Mouse (Mus musculus): ENCODE data around the gene Iqcf6. TPM values are rescaled to one million over a fixed set of nuclear protein-coding genes. Genes with fewer than 3 reads are reported as not detected.
A peak's percentile ranks its signal among the peaks of the same experiment; 100 is the strongest.
"Not testable (repeated sequence)": the region's sequence is repeated elsewhere in the genome, so short reads cannot be mapped to it uniquely, and the experiment has no call there.

Iqcf6 gene
- total and polyA plus RNA-seq, 2 experiments from 2014 or later: not detected

GRCm38 (mm10) chr9:106600546-106600945 lies 25.8 kb upstream of the Iqcf6 start:
- Histone ChIP-seq H3K4me2 (ENCODE audit: low read depth, low read length) (no peak overlapping the region), H3K9me3 (ENCODE audit: low read length) (no peaks in the 10 kb centered on the region), H3K9ac (replicated peaks; ENCODE audit: low read length) (no peak overlapping the region), H3K36me3 (ENCODE audit: insufficient read depth, low read length) (no peaks in the 10 kb centered on the region), H3K4me1 (ENCODE audit: insufficient read depth, low read length) (no peaks in the 10 kb centered on the region), H3K27ac (no peak overlapping the region), H3K4me3 (ENCODE audit: low read length) (no peak overlapping the region), H3K27me3 (ENCODE audit: insufficient read depth, low read length) (no peaks in the 10 kb centered on the region)
- peak; percentile 82 for TF ChIP-seq CTCF (IDR thresholded peaks at IDR 0.05; ENCODE audit: low read depth)
- ATAC-seq: no peak
- peak; percentile 87 for DNase-seq (ENCODE audit: low spot score)
- WGBS: 22% methylated on average over 8 of the region's 8 CpGs

GRCm38 (mm10) chr9:106610727-106611126 lies 15.7 kb upstream of the Iqcf6 start:
- no peak for TF ChIP-seq CTCF (IDR thresholded peaks at IDR 0.05; ENCODE audit: low read depth)
- Histone ChIP-seq H3K9me3 (ENCODE audit: low read length) (no peaks in the 10 kb centered on the region), H3K36me3 (ENCODE audit: insufficient read depth, low read length) (no peaks in the 10 kb centered on the region), H3K9ac (replicated peaks; ENCODE audit: low read length) (no peak overlapping the region), H3K27me3 (ENCODE audit: insufficient read depth, low read length) (no peaks in the 10 kb centered on the region), H3K27ac (no peak overlapping the region), H3K4me3 (ENCODE audit: low read length) (no peak overlapping the region), H3K4me2 (ENCODE audit: low read depth, low read length) (no peak overlapping the region), H3K4me1 (ENCODE audit: insufficient read depth, low read length) (no peaks in the 10 kb centered on the region)
- WGBS: 73% methylated on average over 4 of the region's 4 CpGs
- no peak for ATAC-seq
- no peak for DNase-seq (ENCODE audit: low spot score)

- Histone ChIP-seq H3K27ac (no peak overlapping the region), H3K4me1 (ENCODE audit: insufficient read depth, low read length) (no peaks in the 10 kb centered on the region), H3K27me3 (ENCODE audit: insufficient read depth, low read length) (no peaks in the 10 kb centered on the region), H3K9ac (replicated peaks; ENCODE audit: low read length) (no peak overlapping the region), H3K4me3 (ENCODE audit: low read length) (no peak overlapping the region), H3K36me3 (ENCODE audit: insufficient read depth, low read length) (no peaks in the 10 kb centered on the region), H3K9me3 (ENCODE audit: low read length) (no peaks in the 10 kb centered on the region), H3K4me2 (ENCODE audit: low read depth, low read length) (no peak overlapping the region)
- no peak for TF ChIP-seq CTCF (IDR thresholded peaks at IDR 0.05; ENCODE audit: low read depth)
- DNase-seq (ENCODE audit: low spot score) (no peak), ATAC-seq (no peak)
- 66% methylated on average over 2 of the region's 2 CpGs for WGBS
Observed at GRCm38 (mm10) chr9:106613951-106614350, 12.4 kb upstream of the Iqcf6 start.

- Histone ChIP-seq H3K9me3 (ENCODE audit: low read length) (no peaks in the 10 kb centered on the region), H3K4me3 (ENCODE audit: low read length) (no peak overlapping the region), H3K4me1 (ENCODE audit: insufficient read depth, low read length) (no peaks in the 10 kb centered on the region), H3K4me2 (ENCODE audit: low read depth, low read length) (no peak overlapping the region), H3K9ac (replicated peaks; ENCODE audit: low read length) (no peak overlapping the region), H3K27me3 (ENCODE audit: insufficient read depth, low read length) (no peaks in the 10 kb centered on the region), H3K36me3 (ENCODE audit: insufficient read depth, low read length) (no peaks in the 10 kb centered on the region), H3K27ac (no peak overlapping the region)
- TF ChIP-seq CTCF (IDR thresholded peaks at IDR 0.05; ENCODE audit: low read depth): no peak
- WGBS: 43% methylated on average over 3 of the region's 3 CpGs
- no peak for ATAC-seq
- DNase-seq (ENCODE audit: low spot score): peak; percentile 45
Observed at GRCm38 (mm10) chr9:106614616-106615015, 11.8 kb upstream of the Iqcf6 start.

- no peak overlapping the region for H3K9ac ChIP-seq (replicated peaks; ENCODE audit: low read length)
- H3K4me3 ChIP-seq (ENCODE audit: low read length): no peak overlapping the region
- H3K4me2 ChIP-seq (ENCODE audit: low read depth, low read length): no peak overlapping the region
- H3K4me1 ChIP-seq (ENCODE audit: insufficient read depth, low read length): no peaks in the 10 kb centered on the region
- ATAC-seq (no peak), DNase-seq (ENCODE audit: low spot score) (no peak)
- WGBS: 73% methylated on average over 9 of the region's 9 CpGs
- H3K27me3 ChIP-seq (ENCODE audit: insufficient read depth, low read length): no peaks in the 10 kb centered on the region
- no peak for TF ChIP-seq CTCF (IDR thresholded peaks at IDR 0.05; ENCODE audit: low read depth)
- no peak overlapping the region for H3K27ac ChIP-seq
- no peaks in the 10 kb centered on the region for H3K9me3 ChIP-seq (ENCODE audit: low read length)
- H3K36me3 ChIP-seq (ENCODE audit: insufficient read depth, low read length): no peaks in the 10 kb centered on the region
Observed at GRCm38 (mm10) chr9:106616306-106616705, 10.1 kb upstream of the Iqcf6 start.

- no peak for ATAC-seq
- no peak overlapping the region for H3K27ac ChIP-seq
- no peak for TF ChIP-seq CTCF (IDR thresholded peaks at IDR 0.05; ENCODE audit: low read depth)
- H3K9me3 ChIP-seq (ENCODE audit: low read length): no peaks in the 10 kb centered on the region
- no peaks in the 10 kb centered on the region for H3K4me1 ChIP-seq (ENCODE audit: insufficient read depth, low read length)
- WGBS: 78% methylated on average over 3 of the region's 3 CpGs
- H3K27me3 ChIP-seq (ENCODE audit: insufficient read depth, low read length): no peaks in the 10 kb centered on the region
- H3K4me2 ChIP-seq (ENCODE audit: low read depth, low read length): no peak overlapping the region
- no peak overlapping the region for H3K9ac ChIP-seq (replicated peaks; ENCODE audit: low read length)
- no peaks in the 10 kb centered on the region for H3K36me3 ChIP-seq (ENCODE audit: insufficient read depth, low read length)
- DNase-seq (ENCODE audit: low spot score): no peak
- no peak overlapping the region for H3K4me3 ChIP-seq (ENCODE audit: low read length)
Observed at GRCm38 (mm10) chr9:106617496-106617895, 8.9 kb upstream of the Iqcf6 start.

GRCm38 (mm10) chr9:106627796-106628195 lies 1.4 kb downstream of the Iqcf6 start:
- 17% methylated on average over 8 of the region's 8 CpGs for WGBS
- not testable (repeated sequence) for DNase-seq (ENCODE audit: low spot score)

More at GRCm38 (mm10) chr9:106627796-106628195, 1.4 kb downstream of the Iqcf6 start:
- not testable (repeated sequence) for H3K36me3 ChIP-seq (ENCODE audit: insufficient read depth, low read length); H3K9me3 ChIP-seq (ENCODE audit: low read length); ATAC-seq; H3K4me1 ChIP-seq (ENCODE audit: insufficient read depth, low read length); H3K27me3 ChIP-seq (ENCODE audit: insufficient read depth, low read length); H3K4me3 ChIP-seq (ENCODE audit: low read length); H3K27ac ChIP-seq; H3K9ac ChIP-seq (replicated peaks; ENCODE audit: low read length); H3K4me2 ChIP-seq (ENCODE audit: low read depth, low read length)

All from hindbrain, postnatal 0 days (tissue).